Mouse (Mus musculus) retina, postnatal 1 day (tissue): Measurements from ENCODE around the gene Trim17.
"Not testable (repeated sequence)": the region's sequence is repeated elsewhere in the genome, so short reads cannot be mapped to it uniquely, and the experiment has no call there.

Experiments
- DNase-seq: peaks from one replicate; pipeline ENCODE4 v3.0.0-alpha.2; 2012

The Trim17 gene

DNA sequence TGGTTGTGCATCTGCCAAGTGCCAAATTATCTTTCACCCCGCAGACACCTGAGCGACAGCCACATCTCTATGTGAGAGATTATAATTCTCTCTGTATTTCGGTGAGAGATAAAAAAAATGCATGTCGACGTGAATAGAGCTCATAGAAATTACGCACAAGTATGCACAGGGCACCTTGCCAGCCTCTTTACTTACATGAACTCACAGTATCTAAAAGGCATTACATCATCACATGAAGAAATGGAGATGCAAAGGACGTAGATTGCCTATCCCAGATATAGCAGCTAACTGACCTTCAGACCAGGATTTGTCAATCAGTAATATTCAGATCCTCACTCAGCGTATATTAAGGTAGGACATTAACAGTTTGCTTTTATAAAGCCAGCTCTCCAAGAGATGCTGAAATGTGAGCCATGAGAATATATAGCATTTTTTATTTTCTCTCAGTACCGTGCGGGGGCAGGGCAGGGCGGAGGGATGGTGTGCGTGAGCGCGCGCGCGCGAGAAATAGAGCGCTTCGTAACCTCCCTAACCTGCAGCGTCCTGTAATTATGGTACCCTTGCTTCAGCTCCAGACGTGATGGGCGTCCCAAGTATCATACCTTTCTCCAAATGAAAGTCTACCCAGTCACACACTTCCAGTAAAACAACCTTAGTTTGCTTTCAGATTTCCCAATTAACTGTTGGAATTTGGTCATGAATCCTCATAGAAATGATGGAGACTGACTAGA lies 6.5 kb upstream of the Trim17 start:
- DNase-seq: peak; percentile 51

DNA sequence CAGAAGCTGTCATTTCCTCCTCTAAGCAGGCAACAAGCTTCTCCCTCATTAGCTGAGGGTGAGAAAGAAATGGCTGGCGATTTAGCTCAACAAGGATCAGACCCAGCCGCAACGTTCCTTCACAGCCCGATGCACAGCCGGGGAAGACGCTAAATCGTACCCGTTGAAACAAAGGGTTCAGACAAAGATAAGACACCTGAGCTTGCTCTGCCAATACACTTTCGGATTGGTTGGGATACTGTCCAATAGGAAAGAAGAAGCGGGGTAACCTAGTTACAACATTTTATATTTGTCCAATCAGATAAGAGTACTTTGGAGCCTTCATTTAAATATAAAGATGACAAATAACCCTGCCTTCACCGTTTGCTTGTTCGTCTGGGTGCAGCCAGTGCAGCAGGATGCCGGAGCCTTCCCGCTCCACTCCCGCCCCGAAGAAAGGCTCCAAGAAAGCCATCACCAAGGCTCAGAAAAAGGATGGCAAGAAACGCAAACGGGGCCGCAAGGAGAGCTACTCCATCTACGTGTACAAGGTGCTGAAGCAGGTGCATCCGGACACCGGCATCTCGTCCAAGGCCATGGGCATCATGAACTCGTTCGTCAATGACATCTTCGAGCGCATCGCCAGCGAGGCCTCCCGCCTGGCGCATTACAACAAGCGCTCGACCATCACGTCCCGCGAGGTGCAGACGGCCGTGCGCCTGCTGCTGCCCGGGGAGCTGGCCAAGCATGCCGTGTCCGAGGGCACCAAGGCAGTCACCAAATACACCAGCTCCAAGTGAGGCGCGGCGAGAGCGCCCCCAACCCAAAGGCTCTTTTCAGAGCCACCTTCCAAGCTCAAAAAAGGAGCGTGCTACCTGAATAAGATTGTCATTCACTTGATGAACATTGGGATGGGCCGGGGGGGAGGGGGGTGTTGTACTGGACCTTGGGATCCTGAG lies 5.7 kb upstream of the Trim17 start, which contains the start of gene Hist3h2ba:
Hist3h2ba (plus strand) TSS at position 379 of the 938 bp plus-strand sequence.
- DNase-seq: peak; percentile 98

DNA sequence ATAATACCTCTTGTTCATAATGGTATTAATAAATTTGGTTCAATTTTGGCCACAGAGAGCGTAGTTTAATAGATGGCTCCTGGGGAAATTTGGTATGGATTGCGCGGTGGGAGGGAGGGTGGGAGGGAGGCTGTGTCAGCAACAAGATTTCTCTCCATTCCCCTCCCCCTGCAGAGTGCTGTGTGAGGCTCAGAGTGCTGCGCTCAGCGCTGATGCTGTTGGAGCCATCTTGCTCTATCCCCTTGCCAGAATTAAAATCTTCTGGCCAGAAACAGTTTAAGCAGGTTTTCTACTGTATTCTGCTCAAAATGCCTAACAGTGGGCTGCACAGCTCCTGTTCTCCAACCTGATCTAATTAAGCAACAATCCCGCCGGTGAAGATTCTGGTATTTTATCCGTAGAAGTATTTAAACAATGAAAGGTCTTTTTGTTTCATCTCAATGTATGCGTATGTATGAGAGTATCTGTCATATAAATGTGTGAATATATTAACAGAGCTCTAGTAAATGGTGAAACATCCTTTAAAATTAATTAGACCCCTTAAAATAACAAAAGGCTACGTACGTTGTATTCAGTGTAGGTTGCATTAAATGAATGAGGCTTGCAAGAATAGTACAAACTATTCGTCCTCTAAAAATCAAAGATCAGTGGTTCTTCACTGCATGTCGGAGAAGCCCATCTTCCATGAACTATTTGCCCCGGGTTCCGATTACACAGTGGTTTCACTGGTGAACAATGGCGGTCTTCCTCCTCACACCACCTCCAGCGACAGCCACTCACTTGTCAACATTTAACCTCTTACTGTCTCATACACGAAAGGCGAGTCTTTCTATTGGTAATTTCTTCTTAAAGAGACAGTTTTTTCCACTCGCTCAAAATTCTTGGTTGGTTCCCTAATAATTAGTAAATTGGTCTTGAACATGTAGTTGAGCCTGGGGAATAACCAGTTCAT lies 4.7 kb upstream of the Trim17 start:
- peak; percentile 79 for DNase-seq

DNA sequence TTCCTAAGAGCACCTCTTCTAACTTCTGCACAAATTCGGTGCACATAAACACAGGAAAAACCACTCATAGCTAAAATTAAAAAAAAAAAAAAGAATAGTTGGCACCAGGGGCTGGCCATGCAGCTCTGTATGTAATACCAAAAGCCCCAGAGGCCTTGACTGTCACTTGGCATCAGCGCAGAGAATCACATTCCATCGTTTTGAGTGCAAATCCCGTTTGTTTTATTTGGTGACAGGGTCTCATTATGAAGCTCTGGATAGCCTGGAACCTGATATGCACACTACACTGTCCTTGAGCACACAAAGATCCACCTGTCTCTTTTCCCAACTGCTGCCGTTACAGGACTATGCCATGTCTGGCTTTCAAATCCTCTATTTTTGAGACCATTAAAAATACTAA lies 3.3 kb upstream of the Trim17 start:
- peak; percentile 25 for DNase-seq

DNA sequence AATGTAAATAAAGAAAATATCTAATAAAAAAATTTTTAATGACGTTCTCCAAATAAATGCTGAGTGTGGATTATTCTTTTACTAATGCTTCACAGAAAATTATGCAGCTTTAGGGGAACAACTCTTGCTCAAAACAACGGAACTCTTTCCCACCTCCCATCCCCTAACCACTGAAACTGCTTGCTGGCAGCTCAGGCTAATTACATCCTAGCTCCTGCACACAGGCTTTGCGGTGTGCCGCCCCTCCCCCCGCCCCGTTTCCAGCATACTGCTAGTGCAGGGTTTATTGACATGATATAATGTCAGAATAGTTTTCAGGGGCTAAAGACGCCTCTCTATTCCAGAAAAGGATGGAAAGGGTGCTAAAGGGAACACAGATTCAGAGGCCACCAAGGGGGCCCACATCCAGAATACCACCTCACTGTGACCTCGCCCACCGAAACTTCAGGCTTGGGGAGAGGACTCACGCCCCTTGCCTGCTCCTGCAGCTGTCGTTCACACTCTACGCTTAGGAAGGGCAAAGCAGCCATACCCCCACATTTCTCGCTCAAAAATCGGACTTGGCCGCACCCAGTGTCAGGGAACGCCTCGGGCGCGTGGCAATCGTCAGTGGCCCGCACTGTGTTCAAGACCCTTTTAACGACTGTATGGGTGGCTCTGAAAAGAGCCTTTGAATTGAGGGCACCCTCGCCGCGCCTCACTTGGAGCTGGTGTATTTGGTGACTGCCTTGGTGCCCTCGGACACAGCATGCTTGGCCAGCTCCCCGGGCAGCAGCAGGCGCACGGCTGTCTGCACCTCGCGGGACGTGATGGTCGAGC lies 925 bp upstream of the Trim17 start:
- DNase-seq: peak; percentile 70

DNA sequence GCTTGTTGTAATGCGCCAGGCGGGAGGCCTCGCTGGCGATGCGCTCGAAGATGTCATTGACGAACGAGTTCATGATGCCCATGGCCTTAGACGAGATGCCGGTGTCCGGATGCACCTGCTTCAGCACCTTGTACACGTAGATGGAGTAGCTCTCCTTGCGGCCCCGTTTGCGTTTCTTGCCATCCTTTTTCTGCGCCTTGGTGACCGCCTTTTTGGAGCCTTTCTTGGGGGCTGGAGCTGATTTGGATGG lies 390 bp upstream of the Trim17 start:
- not testable (repeated sequence) for DNase-seq

DNA sequence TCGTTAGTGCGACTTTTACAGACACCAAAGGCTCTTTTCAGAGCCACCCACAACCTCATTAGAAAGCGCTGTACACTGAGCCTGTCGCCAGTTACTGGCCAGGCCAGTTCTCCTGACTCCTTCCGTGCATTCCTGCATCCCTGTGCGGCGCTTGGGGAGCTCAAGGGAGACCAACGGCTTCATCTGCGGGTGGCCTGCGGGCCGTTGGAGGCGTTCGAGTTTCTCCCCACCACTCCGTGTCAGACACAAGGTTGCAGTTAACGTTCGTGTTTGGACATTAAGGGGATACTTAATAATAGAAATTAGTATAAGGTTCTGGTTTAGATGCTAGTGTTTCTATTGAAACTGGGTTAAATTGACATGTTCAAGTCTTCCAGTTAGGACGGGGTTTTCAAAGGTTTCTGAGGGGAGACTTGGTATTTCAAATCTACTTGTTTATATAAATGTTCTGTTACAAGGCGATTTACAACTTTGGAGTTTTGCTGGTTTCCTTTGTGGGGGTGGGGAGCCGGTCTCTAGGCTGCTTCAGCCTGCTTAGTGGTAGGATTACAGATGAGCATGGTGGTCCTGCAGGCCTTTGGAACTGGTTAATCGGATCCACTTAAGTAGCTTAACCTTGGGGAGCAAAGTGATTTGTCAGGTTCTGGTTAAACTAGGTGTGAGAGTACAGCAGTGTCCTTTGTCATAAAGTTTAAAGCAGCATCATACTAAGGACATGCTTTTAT lies 820 bp downstream of the Trim17 start:
- DNase-seq: peak; percentile 83

- DNase-seq: no peak
Observed at GRCm38 (mm10) chr11:58955868-58956257, 1.4 kb downstream of the Trim17 start.

DNA sequence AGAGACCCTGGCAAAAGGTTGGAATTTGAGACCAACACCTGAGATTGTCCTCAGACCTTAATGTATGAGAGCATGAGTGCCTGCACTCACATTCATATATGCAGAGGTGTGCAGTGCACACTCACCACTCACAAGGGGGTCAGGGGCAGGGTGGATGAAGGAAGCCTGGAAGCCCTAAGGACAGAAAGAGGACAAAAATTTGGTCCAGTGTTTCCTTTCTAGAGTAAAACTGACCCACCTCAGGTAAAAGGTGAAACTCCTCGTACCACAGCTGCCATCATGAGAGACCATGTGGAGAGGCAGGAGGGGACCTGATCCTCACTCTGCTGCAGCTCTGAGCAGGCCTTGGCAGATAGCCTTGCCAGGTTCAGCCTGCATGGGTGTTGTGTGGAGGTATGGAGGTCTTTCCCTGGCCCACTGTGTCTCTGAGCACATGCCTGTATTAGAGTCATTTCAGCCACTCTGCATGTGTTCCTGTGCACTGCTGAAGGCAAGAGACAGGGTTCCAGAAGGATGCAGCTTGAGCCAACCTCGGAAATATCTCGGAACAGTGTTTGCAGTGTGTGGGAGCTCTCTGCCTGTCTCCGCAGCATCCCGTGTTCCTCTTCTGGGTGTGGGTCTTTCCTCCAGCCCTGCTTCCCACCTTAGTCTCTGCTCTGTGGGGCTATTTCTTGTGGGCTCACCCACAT lies 2.9 kb downstream of the Trim17 start:
- DNase-seq: no peak

DNA sequence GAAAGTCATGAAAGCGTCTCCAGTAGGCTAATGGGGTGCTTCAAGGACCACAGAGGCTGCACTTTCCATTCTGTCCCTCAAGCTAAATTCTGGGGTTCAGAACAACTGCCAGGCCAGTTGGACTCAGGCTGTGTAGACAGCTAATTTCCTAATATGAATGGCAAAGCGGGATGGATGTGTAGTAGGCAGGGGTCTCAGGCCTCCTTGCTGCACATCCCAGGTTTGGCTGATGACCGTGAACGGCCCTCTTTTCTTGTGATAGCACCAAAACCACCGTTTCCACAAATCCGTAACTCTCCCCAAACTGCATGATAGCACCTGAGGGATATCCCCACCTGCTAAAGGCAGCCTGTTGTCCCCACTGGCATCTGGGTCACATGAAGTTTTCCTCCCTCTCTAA lies 4.1 kb downstream of the Trim17 start:
- no peak for DNase-seq

DNA sequence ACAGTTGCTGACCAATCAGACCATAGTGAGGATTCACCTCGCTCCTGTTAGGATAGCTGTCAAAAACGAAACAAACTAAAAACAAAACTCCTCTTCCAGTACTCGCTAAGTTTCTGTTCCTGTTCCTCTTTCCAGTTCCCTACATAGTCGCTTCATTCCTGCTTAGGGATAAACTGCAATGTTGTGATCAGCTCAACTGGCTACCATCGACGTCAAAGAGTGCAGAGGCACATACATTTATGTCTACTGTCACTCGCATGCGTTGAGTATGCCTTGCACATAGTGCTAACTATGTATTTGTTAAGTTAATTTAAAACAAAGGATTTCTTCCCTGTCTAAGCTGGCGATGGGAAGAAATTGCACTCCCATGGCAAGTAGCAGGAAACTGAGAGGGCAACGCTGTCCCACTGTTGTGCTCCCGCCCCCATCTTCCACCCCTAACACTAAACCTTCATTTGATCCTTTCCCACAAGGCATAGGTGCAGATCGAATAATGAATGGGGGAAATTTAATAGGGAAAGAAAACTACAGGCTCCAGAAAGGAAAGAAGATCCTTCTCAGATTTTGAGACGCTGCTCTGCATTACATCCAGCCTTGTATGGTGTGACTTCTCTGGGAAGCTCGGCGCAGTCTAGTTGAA lies 4.8 kb downstream of the Trim17 start:
- no peak for DNase-seq

DNA sequence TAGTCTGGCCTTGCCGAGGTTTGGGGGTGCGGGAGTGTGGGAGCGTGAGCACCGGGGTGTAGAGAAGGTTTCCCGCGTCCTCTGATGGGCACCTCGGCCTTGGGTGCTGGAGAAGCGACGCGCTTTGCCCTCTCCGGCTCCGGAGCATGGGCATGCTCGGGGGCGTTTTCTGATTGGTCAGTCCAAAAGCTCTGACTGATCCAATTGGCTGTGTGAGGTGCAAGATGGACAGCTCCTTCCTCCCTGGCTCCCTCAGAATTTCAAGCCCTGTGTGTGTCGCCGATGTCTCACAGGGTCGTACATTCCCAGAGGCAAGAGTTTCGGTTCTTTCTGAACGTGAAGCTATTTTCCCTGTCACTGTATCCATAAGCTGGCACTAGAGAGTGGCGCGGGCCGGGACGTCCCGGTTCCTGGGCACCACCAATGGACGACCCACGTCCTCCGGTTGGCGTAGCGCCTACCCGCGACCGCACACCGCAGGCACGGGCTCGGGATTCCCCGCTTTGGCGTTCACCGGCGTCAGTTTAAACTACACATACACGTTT lies 5.5 kb downstream of the Trim17 start:
- peak; percentile 92 for DNase-seq

GRCm38 (mm10) chr11:58961364-58962177 lies 7.1 kb downstream of the Trim17 start:
- peak; percentile 30 for DNase-seq

DNA sequence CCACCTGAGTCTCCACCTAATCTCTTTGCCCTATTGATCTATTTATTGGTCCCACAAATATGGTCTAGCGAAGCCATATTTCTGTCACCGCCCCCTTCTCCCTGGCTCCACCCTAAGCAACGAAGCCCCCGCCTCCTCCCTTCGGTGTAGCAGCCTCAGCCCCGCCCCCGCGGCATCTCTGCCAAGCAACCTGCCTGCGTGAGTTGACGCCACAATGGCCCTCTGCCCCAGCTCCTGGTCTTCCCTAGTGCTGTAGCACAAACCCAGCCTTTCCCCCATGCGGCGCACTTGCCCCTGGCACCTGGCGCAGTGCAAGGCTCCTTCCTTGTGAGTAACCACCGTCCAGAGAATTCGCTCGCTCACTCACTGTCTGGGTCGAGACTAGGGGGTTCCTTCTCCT lies 9.1 kb downstream of the Trim17 start:
- peak; percentile 34 for DNase-seq

- DNase-seq: no peak
Observed at GRCm38 (mm10) chr11:58964216-58964615, 9.7 kb downstream of the Trim17 start.

GRCm38 (mm10) chr11:58965001-58965760 lies 10.7 kb downstream of the Trim17 start:
- no peak for DNase-seq

DNA sequence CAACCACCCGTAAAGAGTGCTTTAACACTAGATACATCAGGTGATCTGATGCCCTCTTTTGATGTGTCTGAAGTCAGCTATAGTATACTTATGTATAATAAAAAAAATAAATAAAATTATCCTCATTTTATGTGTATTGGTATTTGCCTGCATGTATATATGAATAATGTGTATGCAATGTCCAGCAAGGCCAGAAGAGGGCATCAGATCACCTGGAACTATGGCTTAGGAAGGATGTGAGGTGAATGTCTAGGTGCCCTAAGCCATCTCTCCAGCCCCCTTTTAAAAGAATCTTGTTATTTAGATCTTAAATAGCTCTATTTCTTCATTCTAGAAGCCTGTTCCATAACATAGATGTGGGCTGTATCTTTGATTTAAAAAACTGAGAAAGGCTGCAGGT lies 12.9 kb downstream of the Trim17 start:
- DNase-seq: peak; percentile 42

GRCm38 (mm10) chr11:58968551-58968950 lies 14.1 kb downstream of the Trim17 start:
- DNase-seq: no peak
